Mouse (Mus musculus) stomach, embryonic 14.5 days (tissue): ENCODE measurements around the gene Plekha5. TPM values are rescaled to one million over a fixed set of nuclear protein-coding genes. Genes with fewer than 3 reads are reported as not detected.
"Not testable (repeated sequence)": the region's sequence is repeated elsewhere in the genome, so short reads cannot be mapped to it uniquely, and the experiment has no call there.

ENCODE experiments used
- ATAC-seq: fragments of 200-750 bp; cut with Nextera tagmentation; 2 replicates; pipeline ENCODE4 v1.8.0; 2017; ENCODE audit warnings: low read depth, moderate TSS enrichment; ENCODE audit not compliant: insufficient number of reproducible peaks, insufficient read depth, low FRiP score
- H3K27ac ChIP-seq: fragments of 300-500 bp; sonication (generic); 2 replicates; pipeline ENCODE4 v1.5.1; 2014; ENCODE audit warnings: mild to moderate bottlenecking, low read length, moderate library complexity, mixed read lengths
- H3K27me3 ChIP-seq: fragments of 300-500 bp; sonication (generic); 2 replicates; pipeline ENCODE4 v1.6.1; 2014; ENCODE audit warnings: low read length, control low read depth, mixed read lengths; ENCODE audit not compliant: control insufficient read depth, insufficient read depth
- H3K36me3 ChIP-seq: fragments of 300-500 bp; sonication (generic); 2 replicates; pipeline ENCODE4 v1.6.1; 2014; ENCODE audit warnings: mild to moderate bottlenecking, control low read depth, low read length, moderate library complexity, mixed read lengths; ENCODE audit not compliant: control insufficient read depth, insufficient read depth
- H3K4me1 ChIP-seq: fragments of 300-500 bp; sonication (generic); 2 replicates; pipeline ENCODE4 v1.6.1; 2014; ENCODE audit warnings: low read length, control low read depth, mixed read lengths; ENCODE audit not compliant: control insufficient read depth, insufficient read depth
- H3K4me2 ChIP-seq: fragments of 300-500 bp; sonication (generic); replicated peaks from 2 replicates; pipeline ENCODE4 v1.6.1; 2014; ENCODE audit warnings: low read depth, low read length, control low read depth
- H3K4me3 ChIP-seq: fragments of 300-500 bp; sonication (generic); 2 replicates; pipeline ENCODE4 v1.5.1; 2014; ENCODE audit warnings: low read depth, low read length, control low read depth
- H3K9ac ChIP-seq: fragments of 300-500 bp; sonication (generic); replicated peaks from 2 replicates; pipeline ENCODE4 v1.6.1; 2014; ENCODE audit warnings: low read depth, mild to moderate bottlenecking, control low read depth, low read length, moderate library complexity, mixed read lengths
- H3K9me3 ChIP-seq: fragments of 300-500 bp; sonication (generic); 2 replicates; pipeline ENCODE4 v1.6.1; 2016; ENCODE audit warnings: low read depth, low read length, control low read depth; ENCODE audit not compliant: control insufficient read depth
- WGBS: fragments of 180-500 bp; shearing (Covaris S2); extraction: QIAGEN DNeasy Blood & Tissue Kit; methylation state at CpG from one replicate; pipeline ENCODE4 v1.1.7; 2014; 5-methylcytosine and 5-hydroxymethylcytosine counted together
- polyA plus RNA-seq: library from polyadenylated mRNA; unstranded; fragments of >200 nt; fragmentation: Nextera tagmentation; extraction: Ambion mirVana; gene quantifications from 2 replicates; pipeline ENCODE4 v1.2.1, GENCODE M21; 2014

Plekha5 gene
- polyA plus RNA-seq, 1 experiment from 2014 or later = 67.3 TPM

- H3K36me3 ChIP-seq = no peaks in the 10 kb centered on the region
- no peak overlapping the region for H3K4me3 ChIP-seq
- no peaks in the 10 kb centered on the region for H3K27me3 ChIP-seq
- H3K27ac ChIP-seq = no peak overlapping the region
- no peak overlapping the region for H3K4me2 ChIP-seq
- H3K9me3 ChIP-seq = no peaks in the 10 kb centered on the region
- H3K9ac ChIP-seq = no peak overlapping the region
- WGBS = 53% methylated on average over 6 of the region's 6 CpGs
- peaks cover 27% of the 10 kb centered on the region for H3K4me1 ChIP-seq
- no peak for ATAC-seq
Measured at GRCm38 (mm10) chr6:140487489-140487888, 63.6 kb downstream of the Plekha5 start.

- ATAC-seq = no peak
- no peak overlapping the region for H3K27ac ChIP-seq
- H3K9me3 ChIP-seq = no peaks in the 10 kb centered on the region
- no peaks in the 10 kb centered on the region for H3K27me3 ChIP-seq
- no peak overlapping the region for H3K4me2 ChIP-seq
- no peak overlapping the region for H3K4me3 ChIP-seq
- no peaks in the 10 kb centered on the region for H3K36me3 ChIP-seq
- 86% methylated on average over 3 of the region's 3 CpGs for WGBS
- peaks cover 23% of the 10 kb centered on the region for H3K4me1 ChIP-seq
- H3K9ac ChIP-seq = no peak overlapping the region
Measured at GRCm38 (mm10) chr6:140488673-140489072, 64.8 kb downstream of the Plekha5 start.

- Histone ChIP-seq H3K27me3 (no peaks in the 10 kb centered on the region), H3K4me2 (no peak overlapping the region), H3K9me3 (no peaks in the 10 kb centered on the region), H3K4me1 (peaks cover 15% of the 10 kb centered on the region), H3K9ac (no peak overlapping the region), H3K4me3 (no peak overlapping the region), H3K36me3 (no peaks in the 10 kb centered on the region), H3K27ac (no peak overlapping the region)
- no peak for ATAC-seq
Measured at GRCm38 (mm10) chr6:140489570-140489969, 65.7 kb downstream of the Plekha5 start.

GRCm38 (mm10) chr6:140490220-140490619 lies 66.4 kb downstream of the Plekha5 start:
- 42% methylated on average over 4 of the region's 4 CpGs for WGBS
- H3K27me3 ChIP-seq = no peaks in the 10 kb centered on the region
- H3K36me3 ChIP-seq = no peaks in the 10 kb centered on the region
- H3K4me3 ChIP-seq = no peak overlapping the region
- peaks cover 15% of the 10 kb centered on the region for H3K4me1 ChIP-seq
- no peaks in the 10 kb centered on the region for H3K9me3 ChIP-seq
- no peak for ATAC-seq
- no peak overlapping the region for H3K4me2 ChIP-seq
- H3K9ac ChIP-seq = no peak overlapping the region
- no peak overlapping the region for H3K27ac ChIP-seq

GRCm38 (mm10) chr6:140490921-140491537 lies 67.2 kb downstream of the Plekha5 start:
- Histone ChIP-seq H3K4me3 (no peak overlapping the region), H3K9ac (no peak overlapping the region), H3K36me3 (no peaks in the 10 kb centered on the region), H3K27me3 (no peaks in the 10 kb centered on the region), H3K9me3 (no peaks in the 10 kb centered on the region), H3K4me1 (peaks cover 15% of the 10 kb centered on the region), H3K27ac (no peak overlapping the region; the same call in 1 of the 2 replicates), H3K4me2 (no peak overlapping the region)
- 62% methylated on average over 18 of the region's 18 CpGs for WGBS
- peak; percentile 23; the same call in 1 of the 2 replicates for ATAC-seq

- Histone ChIP-seq H3K27me3 (no peaks in the 10 kb centered on the region), H3K4me3 (no peak overlapping the region), H3K9me3 (no peaks in the 10 kb centered on the region), H3K27ac (no peak overlapping the region), H3K36me3 (no peaks in the 10 kb centered on the region), H3K9ac (no peak overlapping the region), H3K4me1 (peaks cover 11% of the 10 kb centered on the region), H3K4me2 (no peak overlapping the region)
- no peak for ATAC-seq
- WGBS = 60% methylated on average over 6 of the region's 6 CpGs
Measured at GRCm38 (mm10) chr6:140492043-140492442, 68.2 kb downstream of the Plekha5 start.

- no peaks in the 10 kb centered on the region for H3K27me3 ChIP-seq
- no peak overlapping the region for H3K9ac ChIP-seq
- H3K4me3 ChIP-seq = no peak overlapping the region
- 68% methylated on average over 3 of the region's 3 CpGs for WGBS
- no peak overlapping the region for H3K27ac ChIP-seq
- ATAC-seq = no peak
- H3K4me2 ChIP-seq = no peak overlapping the region
- no peaks in the 10 kb centered on the region for H3K9me3 ChIP-seq
- H3K4me1 ChIP-seq = no peaks in the 10 kb centered on the region
- peaks cover 3% of the 10 kb centered on the region; the same call in 1 of the 2 replicates for H3K36me3 ChIP-seq
Measured at GRCm38 (mm10) chr6:140498074-140498473, 74.2 kb downstream of the Plekha5 start.

GRCm38 (mm10) chr6:140498958-140499357 lies 75.1 kb downstream of the Plekha5 start:
- no peak for ATAC-seq

GRCm38 (mm10) chr6:140500829-140501228 lies 77.0 kb downstream of the Plekha5 start:
- H3K27ac ChIP-seq, H3K27me3 ChIP-seq, H3K4me2 ChIP-seq, H3K4me3 ChIP-seq, ATAC-seq, H3K9ac ChIP-seq, H3K36me3 ChIP-seq, H3K9me3 ChIP-seq, H3K4me1 ChIP-seq: not testable (repeated sequence)
- 59% methylated on average over 1 of the region's 1 CpGs for WGBS

More at GRCm38 (mm10) chr6:140498958-140499357, 75.1 kb downstream of the Plekha5 start:
- WGBS = 69% methylated on average over 4 of the region's 4 CpGs
- Histone ChIP-seq H3K36me3 (peaks cover 3% of the 10 kb centered on the region; the same call in 1 of the 2 replicates), H3K4me3 (no peak overlapping the region), H3K9ac (no peak overlapping the region), H3K4me2 (no peak overlapping the region), H3K9me3 (no peaks in the 10 kb centered on the region), H3K4me1 (no peaks in the 10 kb centered on the region), H3K27me3 (no peaks in the 10 kb centered on the region), H3K27ac (no peak overlapping the region)
